In genomic region chr7:129002419-129002818, GRCm38 (mm10) we compare ENCODE assay signal across 23 mouse cellular contexts.
DNase-seq lines count a peak whose midpoint lies in the region; ATAC-seq and TF ChIP-seq lines count a peak whose summit lies in the region.
"Had no signal": no experiment of that assay in that cellular context is flagged by ENCODE, and none has a peak within 500 bp of the region (broad histone marks: within the 10 kb centered on the region; RNA-seq: fewer than 3 reads in every experiment).

No protein-coding gene starts in this region.

- no peak overlapping the region for H3K4me3 ChIP-seq in intestine, postnatal 0 days (ENCODE audit: low read depth, low read length)
- H3K4me3 ChIP-seq: embryonic facial prominence, embryonic 12.5 days; hindbrain, embryonic 10.5 days; liver, embryonic 13.5 days; neural tube, embryonic 12.5 days had no signal

- ATAC-seq in intestine, postnatal 0 days = peak; percentile 41; the same call in 1 of the 2 replicates
- no peak for ATAC-seq in monocyte, adult 5-6 weeks (replicated peaks; ENCODE audit: insufficient number of reproducible peaks, low FRiP score, low TSS enrichment, poor library complexity, severe bottlenecking)
- ATAC-seq: CD4-positive, CD25-positive, alpha-beta regulatory T cell, adult 4 months; hindbrain, postnatal 0 days had no signal

- H3K36me3 ChIP-seq in intestine, postnatal 0 days (ENCODE audit: control insufficient read depth, insufficient read depth) = no peaks in the 10 kb centered on the region
- H3K36me3 ChIP-seq: embryonic facial prominence, embryonic 12.5 days; hindbrain, embryonic 10.5 days; liver, embryonic 13.5 days; neural tube, embryonic 12.5 days had no signal

- H3K9me3 ChIP-seq in intestine, postnatal 0 days (ENCODE audit: control insufficient read depth) = no peaks in the 10 kb centered on the region
- H3K9me3 ChIP-seq: embryonic facial prominence, embryonic 12.5 days; hindbrain, embryonic 10.5 days; liver, embryonic 13.5 days had no signal

- WGBS in intestine, postnatal 0 days = 65% methylated on average over 5 of the region's 5 CpGs

- H3K4me1 ChIP-seq in intestine, postnatal 0 days (replicated peaks; ENCODE audit: control insufficient read depth, insufficient read depth, low read length) = no peaks in the 10 kb centered on the region
- H3K4me1 ChIP-seq: embryonic facial prominence, embryonic 12.5 days; hindbrain, embryonic 10.5 days; liver, embryonic 13.5 days; neural tube, embryonic 12.5 days had no signal

- H3K27me3 ChIP-seq in intestine, postnatal 0 days (replicated peaks; ENCODE audit: control insufficient read depth, insufficient read depth, low read length) = no peaks in the 10 kb centered on the region
- H3K27me3 ChIP-seq: embryonic facial prominence, embryonic 12.5 days; liver, embryonic 13.5 days; neural tube, embryonic 12.5 days had no signal

- H3K4me2 ChIP-seq in intestine, postnatal 0 days (replicated peaks; ENCODE audit: low read depth) = no peak overlapping the region
- H3K4me2 ChIP-seq: embryonic facial prominence, embryonic 12.5 days; liver, embryonic 13.5 days; lung, embryonic 14.5 days; neural tube, embryonic 12.5 days had no signal

- TF ChIP-seq CTCF in intestine, postnatal 0 days (IDR thresholded peaks at IDR 0.05; ENCODE audit: low read depth) = no peak

- peak; percentile 1 for DNase-seq in adrenal gland, adult 8-10 months
- no peak for DNase-seq in adrenal gland, postnatal 10 days
- peak; percentile 62 for DNase-seq in brain, adult 2 months (ENCODE audit: low read depth, low spot score)
- peak; percentile 4 to 15 for DNase-seq in layer of hippocampus, postnatal 14 days (ENCODE audit: low spot score in 2 of 2)
- no peak for DNase-seq in T-cell, adult 2 months (ENCODE audit: low spot score)
- DNase-seq in thymus, postnatal 25 days = no peak
- DNase-seq: cerebellum, adult 18-20 months; cerebellum, postnatal 14 days; gastrocnemius, postnatal 36 days; kidney, adult 2 months; kidney, postnatal 10 days; liver, embryonic 13.5 days; lung, embryonic 14.5 days; midbrain, embryonic 14.5 days; right cerebral cortex, postnatal 14 days; thymus, postnatal 36 days had no signal

- no peak overlapping the region for H3K9ac ChIP-seq in intestine, postnatal 0 days (ENCODE audit: low read depth, low read length)
- H3K9ac ChIP-seq: embryonic facial prominence, embryonic 12.5 days; liver, embryonic 13.5 days; lung, embryonic 14.5 days; neural tube, embryonic 12.5 days had no signal

- no peak overlapping the region for H3K27ac ChIP-seq in intestine, postnatal 0 days (ENCODE audit: low read depth, low read length)
- H3K27ac ChIP-seq: embryonic facial prominence, embryonic 12.5 days; hindbrain, embryonic 10.5 days; hindbrain, postnatal 0 days; liver, embryonic 13.5 days; neural tube, embryonic 12.5 days had no signal

Comparison
In these comparisons a context has a peak if more than half of its experiments do, and no peak if none do; other contexts are left out.
1. DNase-seq: peak in adrenal gland, adult 8-10 months (single experiment), brain, adult 2 months (single experiment) and layer of hippocampus, postnatal 14 days (2 of 2); none in adrenal gland, postnatal 10 days (single experiment), T-cell, adult 2 months (single experiment) and thymus, postnatal 25 days (single experiment).